Mouse (Mus musculus) small intestine, adult 2 months (tissue): ENCODE results near the gene Gm16181. TPM values are rescaled to one million over a fixed set of nuclear protein-coding genes. Genes with fewer than 3 reads are reported as not detected.

Source experiments
- H3K27ac ChIP-seq: fragments of 200-500 bp; 2 replicates; pipeline ENCODE4 v1.5.1; 2012; ENCODE audit warnings: low read depth, low read length, control low read depth, inconsistent platforms; ENCODE audit not compliant: insufficient read depth
- H3K27me3 ChIP-seq: fragments of 200-500 bp; 2 replicates; pipeline ENCODE4 v1.6.1; 2012; ENCODE audit warnings: mild to moderate bottlenecking, moderate library complexity, low read length, inconsistent platforms; ENCODE audit not compliant: control insufficient read depth, insufficient read depth
- H3K36me3 ChIP-seq: fragments of 200-500 bp; 2 replicates; pipeline ENCODE4 v1.6.1; 2012; ENCODE audit warnings: mild to moderate bottlenecking, low read length, control low read depth, inconsistent platforms; ENCODE audit not compliant: control insufficient read depth, insufficient read depth
- H3K4me1 ChIP-seq: fragments of 200-500 bp; 2 replicates; pipeline ENCODE4 v1.6.1; 2012; ENCODE audit warnings: low read length, inconsistent platforms, mixed read lengths; ENCODE audit not compliant: control insufficient read depth, insufficient read depth, insufficient read length
- H3K4me3 ChIP-seq: fragments of 200-500 bp; 2 replicates; pipeline ENCODE4 v1.5.1; 2012; ENCODE audit warnings: low read depth, mild to moderate bottlenecking, control low read depth, inconsistent platforms, low read length, moderate library complexity
- CTCF ChIP-seq: fragments of 200-500 bp; IDR thresholded peaks from 2 replicates; pipeline ENCODE4 v1.5.1; 2012; ENCODE audit warnings: low read depth, mild to moderate bottlenecking, control low read depth, inconsistent platforms, low read length, moderate library complexity, mixed read lengths; ENCODE audit not compliant: insufficient replicate concordance, insufficient read length; ENCODE audit errors: extremely low read depth
- POLR2A ChIP-seq: fragments of 200-500 bp; IDR thresholded peaks from 2 replicates; pipeline ENCODE4 v1.6.1; 2012; ENCODE audit warnings: low read depth, mild to moderate bottlenecking, control low read depth, inconsistent platforms, low read length, moderate library complexity
- WGBS: fragments of 180-500 bp; shearing (Covaris S2); methylation state at CpG from one replicate; pipeline ENCODE4 v1.1.7; 2018; 5-methylcytosine and 5-hydroxymethylcytosine counted together
- polyA plus RNA-seq: library from polyadenylated mRNA; depleted of rRNA; stranded (reverse); fragments of >200 nt; gene quantifications from 2 replicates; pipeline ENCODE4 v1.2.3, GENCODE M21; 2012

Gm16181 gene
- polyA plus RNA-seq, 1 experiment, result not detected

DNA sequence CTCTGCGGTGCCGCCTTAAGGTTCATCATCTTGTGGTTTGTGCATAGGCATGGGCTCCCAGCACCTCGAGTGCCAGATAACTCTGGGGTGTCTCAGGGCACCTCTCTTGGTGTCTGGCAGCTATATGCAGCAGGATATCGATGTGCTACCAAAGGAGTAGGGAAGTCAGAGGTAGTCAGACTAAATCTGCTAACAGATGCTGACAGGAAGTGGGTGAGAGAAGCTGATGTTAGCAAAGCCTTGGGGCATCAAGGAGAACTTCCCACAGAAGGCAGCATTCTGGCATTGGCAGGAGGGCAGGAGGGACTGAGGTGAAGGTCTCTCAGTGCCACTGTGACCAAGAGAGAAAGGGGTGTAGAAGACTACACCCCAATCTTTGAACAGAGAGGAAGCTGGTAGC is 30.5 kb upstream of the Gm16181 start:
- H3K36me3 ChIP-seq, result no peaks in the 10 kb centered on the region
- TF ChIP-seq CTCF (no peak), POLR2A (no peak)
- WGBS, result 73% methylated on average over 4 of the region's 4 CpGs
- H3K4me3 ChIP-seq, result no peak overlapping the region
- no peaks in the 10 kb centered on the region; the same call in none of the 2 replicates for H3K4me1 ChIP-seq
- H3K27me3 ChIP-seq, result no peaks in the 10 kb centered on the region
- H3K27ac ChIP-seq, result peak overlapping the region; percentile 20

DNA sequence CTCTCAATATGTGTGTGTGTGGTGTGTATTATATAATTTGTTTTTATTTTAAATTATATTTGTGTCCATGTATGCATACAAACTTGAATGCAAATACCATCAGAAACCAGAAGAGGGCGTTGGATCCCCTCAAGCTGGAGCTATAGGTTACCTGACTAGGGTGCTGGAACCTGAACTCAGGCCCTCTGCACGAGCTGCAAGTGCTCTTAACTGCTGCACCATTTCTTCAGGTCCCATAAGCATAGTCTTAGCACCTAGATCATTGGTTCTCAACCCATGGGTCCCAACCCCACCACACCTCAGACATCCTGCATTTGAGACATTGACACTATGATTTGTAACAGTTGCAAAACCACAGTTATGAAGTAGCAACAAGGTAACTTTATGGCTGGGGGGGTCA is 28.9 kb upstream of the Gm16181 start:
- 65% methylated on average over 2 of the region's 2 CpGs for WGBS

DNA sequence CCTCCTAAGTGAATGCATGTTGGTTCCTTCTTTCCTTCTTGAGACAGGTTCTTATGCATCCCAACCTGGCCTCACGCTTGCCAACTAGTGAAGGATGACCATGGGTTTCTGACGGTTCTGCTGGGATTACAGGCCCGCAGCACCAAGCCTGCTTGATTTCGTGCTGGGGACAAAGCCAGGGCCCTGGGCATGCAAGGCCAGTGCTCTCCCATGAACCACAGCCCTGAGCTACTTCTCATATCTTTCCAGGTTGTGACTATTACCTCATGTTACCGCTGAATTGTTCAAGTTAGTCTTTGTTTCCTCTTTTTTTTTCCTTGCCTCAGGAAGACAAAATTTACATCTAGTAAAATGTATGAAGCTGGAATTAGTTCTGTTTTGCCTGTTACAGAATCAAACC is 27.7 kb upstream of the Gm16181 start:
- Histone ChIP-seq H3K36me3 (no peaks in the 10 kb centered on the region), H3K27me3 (no peaks in the 10 kb centered on the region), H3K4me3 (no peak overlapping the region), H3K27ac (peak overlapping the region; percentile 20), H3K4me1 (peaks cover 7% of the 10 kb centered on the region)
- WGBS, result 77% methylated on average over 5 of the region's 5 CpGs
- TF ChIP-seq POLR2A (no peak), CTCF (no peak)

More for the DNA sequence above, 28.9 kb upstream of the Gm16181 start:
- peaks cover 7% of the 10 kb centered on the region for H3K4me1 ChIP-seq
- no peaks in the 10 kb centered on the region for H3K27me3 ChIP-seq
- no peak overlapping the region for H3K27ac ChIP-seq
- no peak for TF ChIP-seq CTCF
- no peak for TF ChIP-seq POLR2A
- no peaks in the 10 kb centered on the region for H3K36me3 ChIP-seq
- H3K4me3 ChIP-seq, result no peak overlapping the region

DNA sequence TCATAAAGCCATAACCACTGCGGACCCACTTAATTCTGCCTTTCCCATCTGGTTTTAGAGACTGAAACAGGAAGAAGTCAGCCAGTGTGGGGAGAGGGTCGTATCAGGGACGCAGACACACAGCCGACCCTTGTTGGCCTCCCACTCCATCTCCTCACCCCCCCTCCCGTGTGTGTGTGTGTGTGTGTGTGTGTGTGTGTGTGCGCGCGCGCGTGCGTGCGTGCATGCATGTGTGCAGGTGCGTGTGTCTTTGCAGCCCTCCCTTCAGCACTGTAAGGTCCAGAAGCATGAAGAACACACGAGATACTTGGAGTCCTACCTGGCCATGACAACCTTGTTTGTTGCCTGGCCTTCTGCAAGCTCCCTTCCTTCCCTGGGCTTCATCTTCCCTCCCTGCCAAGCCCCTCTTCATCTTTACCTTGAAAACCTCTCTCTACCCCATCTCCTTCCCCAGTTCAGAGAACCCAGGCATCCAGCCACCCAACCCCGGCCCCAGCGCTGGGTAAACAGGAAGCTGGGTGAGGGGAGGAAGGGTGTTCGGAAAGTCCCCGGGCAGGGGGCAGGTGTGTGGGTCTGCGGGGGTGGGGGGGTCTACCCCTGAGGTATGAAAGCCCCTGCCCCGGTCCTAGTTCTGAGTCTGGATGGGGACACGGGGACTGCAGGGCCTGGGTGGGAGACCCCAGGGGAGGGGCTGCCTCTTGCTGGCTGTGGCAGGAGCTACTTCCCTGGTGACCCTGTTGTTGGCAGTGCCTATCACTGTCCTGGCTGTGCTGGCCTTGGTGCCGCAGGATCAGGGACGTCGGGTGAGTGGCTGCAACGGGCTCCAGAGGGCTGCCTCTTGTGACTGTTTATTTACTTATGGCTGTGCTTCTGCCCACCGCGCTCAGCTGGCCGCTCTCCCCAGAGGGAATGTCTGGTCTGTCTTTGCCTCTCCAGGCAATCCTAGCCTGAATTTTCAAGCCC is 26.5 kb upstream of the Gm16181 start, which contains the start of gene Ltb:
Gene Ltb, plus strand, starts transcription at position 559 of the 963 bp plus-strand sequence.
- WGBS, result 52% methylated on average over 28 of the region's 28 CpGs
- Histone ChIP-seq H3K4me1 (peaks cover 10% of the 10 kb centered on the region), H3K4me3 (peak within 1 kb of the TSS; percentile 77), H3K27me3 (no peaks in the 10 kb centered on the region), H3K27ac (peak within 1 kb of the TSS; percentile 46), H3K36me3 (no peaks in the 10 kb centered on the region)
- TF ChIP-seq POLR2A (no peak), CTCF (no peak)

DNA sequence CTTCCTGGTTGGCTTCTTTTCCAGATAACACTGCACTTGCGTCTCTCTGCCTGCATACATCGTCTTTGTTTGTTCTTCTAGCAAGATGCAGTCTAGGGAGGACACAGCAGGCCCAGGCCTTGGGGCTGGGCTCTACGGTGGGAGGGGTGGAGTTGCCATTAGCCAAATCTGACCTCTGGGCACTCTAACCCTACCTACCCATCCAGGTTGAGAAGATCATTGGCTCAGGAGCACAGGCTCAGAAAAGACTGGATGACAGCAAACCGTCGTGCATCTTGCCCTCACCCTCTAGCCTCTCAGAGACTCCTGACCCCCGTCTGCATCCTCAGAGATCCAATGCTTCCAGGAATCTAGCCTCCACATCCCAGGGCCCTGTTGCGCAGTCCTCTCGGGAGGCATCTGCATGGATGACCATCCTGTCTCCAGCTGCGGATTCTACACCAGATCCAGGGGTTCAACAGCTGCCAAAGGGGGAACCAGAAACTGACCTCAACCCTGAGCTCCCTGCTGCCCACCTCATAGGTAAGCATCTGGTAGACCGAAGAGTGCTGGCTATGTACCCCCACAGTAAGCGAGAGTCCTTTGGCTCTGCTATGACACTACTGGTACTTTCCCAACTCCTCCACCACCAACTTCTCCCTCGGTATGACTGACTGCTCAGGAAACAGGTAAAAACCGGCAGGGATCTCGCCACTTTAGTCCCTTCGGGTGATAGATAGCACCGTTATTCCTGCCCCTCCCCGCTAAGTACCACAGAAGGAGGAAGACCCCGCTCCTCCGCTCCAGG is 25.6 kb upstream of the Gm16181 start:
- WGBS, result 39% methylated on average over 19 of the region's 19 CpGs
- Histone ChIP-seq H3K4me1 (peaks cover 12% of the 10 kb centered on the region), H3K27ac (peak overlapping the region; percentile 46), H3K36me3 (no peaks in the 10 kb centered on the region), H3K4me3 (peak overlapping the region; percentile 77), H3K27me3 (no peaks in the 10 kb centered on the region)
- TF ChIP-seq POLR2A (no peak), CTCF (no peak)

DNA sequence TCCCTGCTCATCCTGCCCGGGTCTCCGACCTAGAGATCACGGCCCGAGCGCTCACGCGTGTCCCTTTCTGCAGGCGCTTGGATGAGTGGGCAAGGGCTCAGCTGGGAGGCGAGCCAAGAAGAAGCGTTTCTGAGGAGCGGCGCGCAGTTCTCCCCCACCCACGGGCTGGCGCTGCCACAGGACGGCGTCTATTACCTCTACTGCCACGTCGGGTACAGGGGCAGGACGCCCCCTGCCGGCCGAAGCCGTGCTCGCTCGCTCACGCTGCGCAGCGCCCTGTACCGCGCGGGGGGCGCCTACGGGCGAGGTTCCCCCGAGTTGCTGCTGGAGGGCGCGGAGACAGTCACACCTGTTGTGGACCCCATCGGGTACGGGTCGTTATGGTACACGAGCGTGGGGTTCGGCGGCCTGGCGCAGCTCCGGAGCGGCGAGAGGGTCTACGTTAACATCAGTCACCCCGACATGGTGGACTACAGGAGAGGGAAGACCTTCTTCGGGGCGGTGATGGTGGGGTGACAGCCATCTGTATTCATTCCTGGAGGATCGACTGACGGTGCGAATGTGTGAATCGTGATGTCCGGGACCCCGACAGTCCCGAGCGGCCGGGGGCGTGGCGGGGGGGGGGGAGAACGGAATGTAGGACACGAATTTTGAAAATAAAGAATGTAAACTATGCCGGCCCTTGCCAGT is 24.9 kb upstream of the Gm16181 start:
- H3K27me3 ChIP-seq, result no peaks in the 10 kb centered on the region
- H3K36me3 ChIP-seq, result no peaks in the 10 kb centered on the region
- 1% methylated on average over 66 of the region's 66 CpGs for WGBS

More for the DNA sequence above, 24.9 kb upstream of the Gm16181 start:
- peak overlapping the region; percentile 25 for H3K27ac ChIP-seq
- peak overlapping the region; percentile 77 for H3K4me3 ChIP-seq
- H3K4me1 ChIP-seq, result peaks cover 16% of the 10 kb centered on the region
- TF ChIP-seq POLR2A (no peak), CTCF (peak; percentile 83)
